11 mouse cellular contexts compared by ENCODE assay signal in the genomic region with DNA sequence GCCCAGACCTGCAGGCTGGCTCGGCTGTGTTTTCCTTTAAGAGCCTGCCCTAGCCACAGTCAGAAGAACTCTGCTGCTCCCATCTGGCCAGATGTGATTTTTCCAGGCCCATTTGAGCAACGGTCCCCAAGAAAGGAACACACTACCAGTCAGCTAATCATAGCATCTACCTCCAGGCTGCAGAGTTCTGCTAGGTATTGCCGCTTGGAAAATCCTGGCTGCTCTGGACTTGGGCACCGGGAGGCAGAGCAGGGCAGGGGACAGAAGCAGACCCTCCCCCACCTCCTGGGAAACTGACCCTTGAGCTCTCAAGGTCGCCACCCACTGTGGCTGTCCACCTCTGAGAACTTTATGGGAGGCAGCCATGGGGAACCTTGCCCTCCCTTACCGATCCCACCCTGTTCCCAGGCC. TPM values are rescaled to one million over a fixed set of nuclear protein-coding genes. Genes with fewer than 3 reads are reported as not detected.
DNase-seq lines count a peak whose midpoint lies in the region; ATAC-seq lines count a peak whose summit lies in the region.
"Had no signal": no experiment of that assay in that cellular context is flagged by ENCODE, and none has a peak within 500 bp of the region (broad histone marks: within the 10 kb centered on the region; RNA-seq: fewer than 3 reads in every experiment).

No protein-coding gene starts in this region.

- 11% methylated on average over 6 of the region's 6 CpGs for WGBS in kidney, embryonic 15.5 days

- peak overlapping the region; percentile 12; the same call in 1 of the 2 replicates for H3K9ac ChIP-seq in kidney, embryonic 15.5 days
- H3K9ac ChIP-seq: heart, embryonic 12.5 days had no signal

- H3K36me3 ChIP-seq in kidney, embryonic 15.5 days, result 0 out of 2 replicates have a peak, but pooled peaks cover 3% of the 10 kb centered on the region
- H3K36me3 ChIP-seq: heart, embryonic 12.5 days had no signal

- ATAC-seq in kidney, embryonic 15.5 days (replicated peaks; ENCODE audit: low FRiP score), result peak; percentile 84
- ATAC-seq in frontal cortex, adult (ENCODE audit: low TSS enrichment), result no peak

- DNase-seq in embryo, embryonic 10 days (ENCODE audit: low spot score), result peak; percentile 51
- DNase-seq in embryo, embryonic 9.5 days (ENCODE audit: extremely low spot score), result no peak
- DNase-seq in testis, postnatal 10 days (ENCODE audit: low spot score), result peak; percentile 58
- DNase-seq in testis, postnatal 14 days (ENCODE audit: low spot score), result no peak
- DNase-seq in yolk sac, embryonic 10.5 days (ENCODE audit: low spot score), result peak; percentile 47
- no peak for DNase-seq in right cerebral cortex, postnatal 10 days (ENCODE audit: low spot score in 2 of 2)

- peak overlapping the region; percentile 93 for H3K27ac ChIP-seq in kidney, embryonic 15.5 days
- H3K27ac ChIP-seq: macrophage had no signal

- H3K4me1 ChIP-seq in kidney, embryonic 15.5 days, result peaks cover 40% of the 10 kb centered on the region

- H3K27me3 ChIP-seq in kidney, embryonic 15.5 days, result no peaks in the 10 kb centered on the region

- peak overlapping the region; percentile 40 for H3K4me3 ChIP-seq in kidney, embryonic 15.5 days (replicated peaks)
- H3K4me3 ChIP-seq: heart, embryonic 12.5 days had no signal

- H3K9me3 ChIP-seq in kidney, embryonic 15.5 days (replicated peaks), result no peaks in the 10 kb centered on the region
- H3K9me3 ChIP-seq: heart, embryonic 12.5 days had no signal

- peak overlapping the region; percentile 58 for H3K4me2 ChIP-seq in kidney, embryonic 15.5 days
- H3K4me2 ChIP-seq: heart, embryonic 12.5 days had no signal

RNA-seq across cellular contexts. Expression of a gene that starts 12.4 kb away (rescaled TPM):
- polyA plus RNA-seq in kidney, embryonic 15.5 days (2015; fragmentation: Nextera tagmentation; extraction: Ambion mirVana), result 71.2 and 75.0 TPM in 2 replicates
- polyA plus RNA-seq: heart, embryonic 12.5 days; macrophage had no signal

RNA-seq across cellular contexts. Expression of a gene that starts 14.6 kb away (rescaled TPM):
- polyA plus RNA-seq in kidney, embryonic 15.5 days (2015; fragmentation: Nextera tagmentation; extraction: Ambion mirVana), result 10.8 and 10.9 TPM in 2 replicates

RNA-seq across cellular contexts. Expression of a gene that starts 23.7 kb away (rescaled TPM):
- 24.0 and 24.3 TPM in 2 replicates for polyA plus RNA-seq in kidney, embryonic 15.5 days (2015; fragmentation: Nextera tagmentation; extraction: Ambion mirVana)
- polyA plus RNA-seq: cortical plate, adult 2 months; macrophage had no signal

RNA-seq across cellular contexts. Expression of a gene that starts 46.9 kb away (rescaled TPM):
- 60.8 and 61.4 TPM in 2 replicates for polyA plus RNA-seq in kidney, embryonic 15.5 days (2015; fragmentation: Nextera tagmentation; extraction: Ambion mirVana)

RNA-seq across cellular contexts. Expression of a gene that starts 48.3 kb away (rescaled TPM):
- polyA plus RNA-seq in kidney, embryonic 15.5 days (2015; fragmentation: Nextera tagmentation; extraction: Ambion mirVana), result 5.8 and 6.0 TPM in 2 replicates

Comparison
In these comparisons a context has a peak if more than half of its experiments do, and no peak if none do; other contexts are left out.
1. DNase-seq: peak in embryo, embryonic 10 days (single experiment), testis, postnatal 10 days (single experiment) and yolk sac, embryonic 10.5 days (single experiment); none in embryo, embryonic 9.5 days (single experiment), testis, postnatal 14 days (single experiment) and right cerebral cortex, postnatal 10 days (0 of 2).